Mouse (Mus musculus) CH12.LX (cell line): ENCODE measurements at regions not wholly inside any gene's neighbourhood (a gene's known extent, or its start where the extent isn't known, plus 50 kb on each side); places are given as distances from the start of the nearest gene placed in this dataset.

ENCODE experiments used
- DNase-seq: peaks from one replicate; pipeline ENCODE4 v3.0.0-alpha.2; 2013; ENCODE audit errors: extremely low read depth
- H3K27ac ChIP-seq: 2 replicates; pipeline ENCODE4 v1.5.1; 2012; ENCODE audit warnings: low read depth, mild to moderate bottlenecking, control low read depth, moderate library complexity; ENCODE audit not compliant: insufficient read depth
- H3K27me3 ChIP-seq: replicated peaks from 2 replicates; pipeline ENCODE3; 2012; ENCODE audit warnings: inconsistent platforms
- H3K36me3 ChIP-seq, 2 experiments: replicated peaks in 1 of 2; 2 replicates each; pipeline versions ENCODE3 to v1.6.1; 2012; ENCODE audit warnings: inconsistent platforms in 1 of 2, low read length in 1 of 2, mild to moderate bottlenecking in 1 of 2, mixed read lengths in 1 of 2, moderate library complexity in 1 of 2; ENCODE audit not compliant: control insufficient read depth in 1 of 2, insufficient read depth in 1 of 2
- H3K4me1 ChIP-seq, 2 experiments: 2 replicates each; pipeline ENCODE4 v1.6.1; 2012; ENCODE audit warnings: inconsistent platforms in 1 of 2, moderate library complexity in 1 of 2; ENCODE audit not compliant: insufficient read depth in 2 of 2, control insufficient read depth in 1 of 2
- H3K4me2 ChIP-seq: 2 replicates; pipeline ENCODE4 v1.6.1; 2012; ENCODE audit warnings: low read depth, mild to moderate bottlenecking, control low read depth; ENCODE audit not compliant: poor library complexity, insufficient read depth, severe bottlenecking
- H3K4me3 ChIP-seq, 3 experiments: fragments of 150-350 bp in 1 of 3; sonication (generic) in 1 of 3; replicated peaks in 1 of 3; 2 replicates each; pipeline versions ENCODE3 to v1.5.1; 2011 to 2012; ENCODE audit warnings: low read depth in 2 of 3, low read length in 2 of 3, mild to moderate bottlenecking in 2 of 3, moderate library complexity in 2 of 3, control low read depth in 1 of 3, improper control_type of control experiment in 1 of 3, inconsistent platforms in 1 of 3, mixed read lengths in 1 of 3; ENCODE audit not compliant: poor library complexity in 1 of 3
- H3K79me2 ChIP-seq: replicated peaks from 2 replicates; pipeline ENCODE4 v1.6.1; 2012; ENCODE audit warnings: mild to moderate bottlenecking, moderate library complexity; ENCODE audit not compliant: control insufficient read depth, poor library complexity, insufficient read depth, severe bottlenecking; ENCODE audit errors: extremely low read depth
- H3K9ac ChIP-seq: 2 replicates; pipeline ENCODE4 v1.6.1; 2012; ENCODE audit warnings: low read depth, mild to moderate bottlenecking, control low read depth, moderate library complexity; ENCODE audit not compliant: insufficient read depth
- H3K9me3 ChIP-seq: replicated peaks from 2 replicates; pipeline ENCODE3; 2012; ENCODE audit warnings: low read length, inconsistent platforms, mixed read lengths
- CHD2 ChIP-seq: IDR thresholded peaks from 2 replicates; pipeline ENCODE4 v1.6.1; 2011; ENCODE audit warnings: low read length, improper control_type of control experiment
- CTCF ChIP-seq, 2 experiments: IDR thresholded peaks in 1 of 2; conservative IDR thresholded peaks in 1 of 2; 2 replicates each; pipeline ENCODE4 v1.5.1; 2011 to 2012; ENCODE audit warnings: low read depth in 2 of 2, low read length in 2 of 2, improper control_type of control experiment in 1 of 2, inconsistent platforms in 1 of 2, mild to moderate bottlenecking in 1 of 2, moderate library complexity in 1 of 2
- E2F4 ChIP-seq: IDR thresholded peaks from 2 replicates; pipeline ENCODE4 v1.6.1; 2011; ENCODE audit warnings: low read depth, low read length, improper control_type of control experiment; ENCODE audit not compliant: insufficient replicate concordance
- ELF1 ChIP-seq: IDR thresholded peaks from 2 replicates; pipeline ENCODE4 v1.6.1; 2014; ENCODE audit warnings: low read depth, mild to moderate bottlenecking, inconsistent platforms, low read length, improper control_type of control experiment
- EP300 ChIP-seq: IDR thresholded peaks from 2 replicates; pipeline ENCODE4 v1.6.1; 2011; ENCODE audit warnings: low read length, improper control_type of control experiment
- GABPA ChIP-seq: IDR thresholded peaks from 2 replicates; pipeline ENCODE4 v1.6.1; 2012; ENCODE audit warnings: low read depth, low read length, improper control_type of control experiment, inconsistent platforms; ENCODE audit not compliant: insufficient replicate concordance
- HCFC1 ChIP-seq: IDR thresholded peaks from 2 replicates; pipeline ENCODE4 v1.6.1; 2012; ENCODE audit warnings: low read depth, mild to moderate bottlenecking, inconsistent platforms, low read length, improper control_type of control experiment
- JUND ChIP-seq: conservative IDR thresholded peaks from 2 replicates; pipeline ENCODE4 v1.6.1; 2011; ENCODE audit warnings: low read depth, low read length, improper control_type of control experiment
- KAT2A ChIP-seq: IDR thresholded peaks from 2 replicates; pipeline ENCODE4 v1.6.1; 2012; ENCODE audit warnings: low read length, improper control_type of control experiment, inconsistent platforms; ENCODE audit not compliant: insufficient replicate concordance
- MAFK ChIP-seq: IDR thresholded peaks from 2 replicates; pipeline ENCODE4 v1.6.1; 2011; ENCODE audit warnings: low read length, improper control_type of control experiment; ENCODE audit not compliant: insufficient replicate concordance
- MAX ChIP-seq: IDR thresholded peaks from 2 replicates; pipeline ENCODE4 v1.6.1; 2011; ENCODE audit warnings: low read length, improper control_type of control experiment
- MXI1 ChIP-seq: IDR thresholded peaks from 2 replicates; pipeline ENCODE4 v1.6.1; 2011; ENCODE audit warnings: mild to moderate bottlenecking, low read depth, low read length, improper control_type of control experiment
- POLR2A ChIP-seq: IDR thresholded peaks from 2 replicates; pipeline ENCODE4 v1.6.1; 2011; ENCODE audit warnings: low read depth, mild to moderate bottlenecking, improper control_type of control experiment, low read length
- RAD21 ChIP-seq: IDR thresholded peaks from 2 replicates; pipeline ENCODE4 v1.6.1; 2011; ENCODE audit warnings: low read depth, mild to moderate bottlenecking, low read length, improper control_type of control experiment, moderate library complexity
- RCOR1 ChIP-seq: conservative IDR thresholded peaks from 2 replicates; pipeline ENCODE4 v1.6.1; 2012; ENCODE audit warnings: low read depth, mild to moderate bottlenecking, inconsistent platforms, low read length, improper control_type of control experiment
- SIN3A ChIP-seq: IDR thresholded peaks from 2 replicates; pipeline ENCODE4 v1.6.1; 2012; ENCODE audit warnings: low read length, improper control_type of control experiment, inconsistent platforms
- SMC3 ChIP-seq: IDR thresholded peaks from 2 replicates; pipeline ENCODE4 v1.6.1; 2011; ENCODE audit warnings: low read depth, low read length, improper control_type of control experiment
- TBP ChIP-seq: conservative IDR thresholded peaks from 2 replicates; pipeline ENCODE4 v1.6.1; 2011; ENCODE audit warnings: low read depth, low read length, improper control_type of control experiment
- TCF12 ChIP-seq: IDR thresholded peaks from 2 replicates; pipeline ENCODE4 v1.6.1; 2014; ENCODE audit warnings: low read depth, mild to moderate bottlenecking, inconsistent platforms, low read length, improper control_type of control experiment
- UBTF ChIP-seq: IDR thresholded peaks from 2 replicates; pipeline ENCODE4 v1.6.1; 2012; ENCODE audit warnings: low read depth, mild to moderate bottlenecking, inconsistent platforms, low read length, improper control_type of control experiment, moderate library complexity
- USF1 ChIP-seq: IDR thresholded peaks from 2 replicates; pipeline ENCODE4 v1.6.1; 2014; ENCODE audit warnings: low read depth, mild to moderate bottlenecking, inconsistent platforms, low read length, improper control_type of control experiment
- USF2 ChIP-seq: conservative IDR thresholded peaks from 2 replicates; pipeline ENCODE4 v1.6.1; 2011; ENCODE audit warnings: low read depth, low read length, improper control_type of control experiment
- ZKSCAN1 ChIP-seq: IDR thresholded peaks from 2 replicates; pipeline ENCODE4 v1.6.1; 2012; ENCODE audit warnings: low read depth, inconsistent platforms, low read length, improper control_type of control experiment, borderline replicate concordance
- ZMIZ1 ChIP-seq: IDR thresholded peaks from 2 replicates; pipeline ENCODE4 v1.6.1; 2012; ENCODE audit warnings: low read depth, mild to moderate bottlenecking, inconsistent platforms, low read length, improper control_type of control experiment
- ZNF384 ChIP-seq: IDR thresholded peaks from 2 replicates; pipeline ENCODE4 v1.6.1; 2012; ENCODE audit warnings: low read depth, low read length, improper control_type of control experiment, inconsistent platforms
- dilution Hi-C: fragments of 300-500 bp; cut with MboI; formaldehyde crosslinking; loops from 2 replicates; pipeline ENCODE4 v1.14.3; 2020; ENCODE audit warnings: low sequenced_read_pairs; ENCODE audit not compliant: extremely low pct_unique_long_range_greater_than_20kb, extremely low pct_ligation_motif_present
- in situ Hi-C: fragments of 300-500 bp; cut with MboI; formaldehyde crosslinking; loops from 3 replicates; pipeline ENCODE4 v1.14.3; 2019; ENCODE audit warnings: low sequenced_read_pairs, low pct_ligation_motif_present, low pct_unique_long_range_greater_than_20kb, mixed read lengths

- no peaks in the 10 kb centered on the region for H3K27me3 ChIP-seq
- H3K4me3 ChIP-seq = no peak overlapping the region
- no peak overlapping the region for H3K27ac ChIP-seq
- in situ Hi-C loops (no loop called here), dilution Hi-C loops (no loop called here)
- DNase-seq = no peak
- no peaks in the 10 kb centered on the region for H3K79me2 ChIP-seq
- H3K9me3 ChIP-seq = no peaks in the 10 kb centered on the region
- H3K36me3 ChIP-seq = no peaks in the 10 kb centered on the region
- H3K4me2 ChIP-seq = no peak overlapping the region
- 0 out of 4 replicates have a peak, but pooled peaks cover 0 to 2% of the 10 kb centered on the region in 2 experiments for H3K4me1 ChIP-seq
- H3K9ac ChIP-seq = no peak overlapping the region
- peak; percentile 31 for TF ChIP-seq SMC3
- TF ChIP-seq USF2 = no peak
- TF ChIP-seq JUND = no peak
- TF ChIP-seq TBP = no peak
- no peak for TF ChIP-seq MAFK
- TF ChIP-seq CHD2 = no peak
- TF ChIP-seq ZMIZ1 = no peak
- no peak for TF ChIP-seq HCFC1
- TF ChIP-seq E2F4 = no peak
- no peak for TF ChIP-seq RCOR1
- TF ChIP-seq TCF12 = no peak
- TF ChIP-seq USF1 = no peak
- no peak for TF ChIP-seq POLR2A
- TF ChIP-seq EP300 = no peak
- TF ChIP-seq MAX = no peak
- TF ChIP-seq MXI1 = no peak
- no peak for TF ChIP-seq ZKSCAN1
- TF ChIP-seq RAD21 = peak; percentile 39
- TF ChIP-seq SIN3A = no peak
- no peak for TF ChIP-seq ZNF384
- no peak for TF ChIP-seq KAT2A
- peak in 1 of 2 experiments; percentile 43; a peak in 2 of 4 replicates for TF ChIP-seq CTCF (conservative IDR thresholded peaks at IDR 0.05 in 1 of 2, IDR thresholded peaks at IDR 0.05 in 1 of 2; ENCODE audit: low read depth in 2 of 2, low read length in 2 of 2)
- TF ChIP-seq UBTF = no peak
These were observed 182.3 kb upstream of the L3mbtl3 start for GRCm38 (mm10) chr10:26558118-26558517.

GRCm38 (mm10) chr10:26559323-26559722, 183.6 kb upstream of the L3mbtl3 start:
- Histone ChIP-seq H3K27ac (no peak overlapping the region), H3K9ac (no peak overlapping the region)
- TF ChIP-seq ELF1 = no peak
- TF ChIP-seq GABPA = no peak
- TF ChIP-seq, all 38 proteins: peak for 0
- Histone ChIP-seq H3K4me2 (no peak overlapping the region), H3K79me2 (no peaks in the 10 kb centered on the region), H3K4me1 (peaks cover 2 to 3% of the 10 kb centered on the region in 2 experiments; a peak in 1 of 4 replicates), H3K4me3 (no peak overlapping the region), H3K27me3 (no peaks in the 10 kb centered on the region), H3K36me3 (no peaks in the 10 kb centered on the region), H3K9me3 (no peaks in the 10 kb centered on the region)
- no peak for DNase-seq
- in situ Hi-C loops (no loop called here), dilution Hi-C loops (no loop called here)
